Mouse (Mus musculus) kidney, postnatal 0 days (tissue): ENCODE results near the gene Cmtm4. TPM values are rescaled to one million over a fixed set of nuclear protein-coding genes. Genes with fewer than 3 reads are reported as not detected.
"Not testable (repeated sequence)": the region's sequence is repeated elsewhere in the genome, so short reads cannot be mapped to it uniquely, and the experiment has no call there.

Experiments used
- ATAC-seq: fragments of 200-750 bp; cut with Nextera tagmentation; replicated peaks from 2 replicates; pipeline ENCODE4 v1.8.0; 2017; ENCODE audit warnings: low read depth, moderate number of reproducible peaks, moderate TSS enrichment, moderate library complexity; ENCODE audit not compliant: low FRiP score
- DNase-seq: peaks from one replicate; pipeline ENCODE4 v3.0.0-alpha.2; 2016; ENCODE audit warnings: low spot score
- H3K27ac ChIP-seq: fragments of 300-500 bp; sonication (generic); 2 replicates; pipeline ENCODE4 v1.5.1; 2014; ENCODE audit warnings: mild to moderate bottlenecking
- H3K27me3 ChIP-seq: fragments of 300-500 bp; sonication (generic); 2 replicates; pipeline ENCODE4 v1.6.1; 2014; ENCODE audit warnings: low read length, mixed read lengths; ENCODE audit not compliant: insufficient read depth
- H3K36me3 ChIP-seq: fragments of 300-500 bp; sonication (generic); 2 replicates; pipeline ENCODE4 v1.6.1; 2014; ENCODE audit warnings: low read length, mixed read lengths; ENCODE audit not compliant: insufficient read depth
- H3K4me1 ChIP-seq: fragments of 300-500 bp; sonication (generic); replicated peaks from 2 replicates; pipeline ENCODE4 v1.6.1; 2014; ENCODE audit warnings: antibody characterized with exemption, low read length, mixed read lengths; ENCODE audit not compliant: insufficient read depth
- H3K4me2 ChIP-seq: fragments of 300-500 bp; sonication (generic); 2 replicates; pipeline ENCODE4 v1.6.1; 2014; ENCODE audit warnings: mild to moderate bottlenecking, low read length, moderate library complexity, mixed read lengths
- H3K4me3 ChIP-seq: fragments of 300-500 bp; sonication (generic); replicated peaks from 2 replicates; pipeline ENCODE4 v1.5.1; 2014; ENCODE audit warnings: low read depth, low read length
- H3K9ac ChIP-seq: fragments of 300-500 bp; sonication (generic); 2 replicates; pipeline ENCODE4 v1.6.1; 2014; ENCODE audit warnings: low read depth, low read length
- H3K9me3 ChIP-seq: fragments of 300-500 bp; sonication (generic); replicated peaks from 2 replicates; pipeline ENCODE4 v1.6.1; 2016; ENCODE audit warnings: low read length, inconsistent platforms, mixed read lengths
- CTCF ChIP-seq: IDR thresholded peaks from 2 replicates; pipeline ENCODE4 v1.5.1; 2016; ENCODE audit warnings: antibody characterized with exemption, low read depth, mild to moderate bottlenecking, moderate library complexity
- WGBS: fragments of 180-500 bp; shearing (Covaris S2); extraction: QIAGEN DNeasy Blood & Tissue Kit; methylation state at CpG from one replicate; pipeline ENCODE4 v1.1.7; 2014; 5-methylcytosine and 5-hydroxymethylcytosine counted together
- polyA plus RNA-seq: library from polyadenylated mRNA; unstranded; fragments of >200 nt; fragmentation: Nextera tagmentation; extraction: Ambion mirVana; gene quantifications from 2 replicates; pipeline ENCODE4 v1.2.1, GENCODE M21; 2015

Gene Cmtm4
- polyA plus RNA-seq, 1 experiment from 2014 or later: 4.7 TPM

GRCm38 (mm10) chr8:104339229-104339982, 56.2 kb downstream of the Cmtm4 start, which contains the start of gene Cmtm3:
TSS of gene Cmtm3 (plus strand) at chr8:104339410.
- no peak for ATAC-seq
- no peaks in the 10 kb centered on the region for H3K27me3 ChIP-seq
- whole genome bisulfite sequencing: 15% methylated on average over 16 of the region's 18 CpGs

DNA sequence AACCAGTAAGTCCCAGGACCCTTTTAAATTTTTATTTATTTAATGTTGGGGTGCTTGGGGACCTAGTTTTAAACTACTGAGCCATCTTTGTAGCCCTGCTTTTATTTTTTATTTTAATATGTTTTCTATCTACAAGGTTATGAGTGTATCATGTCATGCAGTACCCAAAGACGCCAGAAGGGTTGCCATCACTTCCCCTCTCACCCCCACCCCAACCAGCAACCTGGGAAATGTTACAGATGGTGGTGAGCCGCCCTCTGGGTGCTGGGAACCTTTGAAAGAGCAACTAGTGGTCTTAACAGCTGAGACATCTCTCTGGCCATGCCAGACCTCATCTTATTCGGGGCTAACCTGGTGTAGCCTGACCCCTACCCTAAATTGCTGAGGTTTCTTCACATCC, 57.7 kb downstream of the Cmtm4 start:
- no peak for TF ChIP-seq CTCF
- H3K4me1 ChIP-seq: 0 out of 2 replicates have a peak, but pooled peaks cover 12% of the 10 kb centered on the region
- no peak for DNase-seq
- H3K36me3 ChIP-seq: no peaks in the 10 kb centered on the region
- no peak overlapping the region for H3K4me2 ChIP-seq
- 54% methylated on average over 3 of the region's 3 CpGs for WGBS
- no peak for ATAC-seq
- H3K9ac ChIP-seq: no peak overlapping the region
- no peak overlapping the region for H3K27ac ChIP-seq
- no peaks in the 10 kb centered on the region for H3K9me3 ChIP-seq
- no peak overlapping the region for H3K4me3 ChIP-seq
- no peaks in the 10 kb centered on the region for H3K27me3 ChIP-seq

More at GRCm38 (mm10) chr8:104339229-104339982, 56.2 kb downstream of the Cmtm4 start, which contains the start of gene Cmtm3:
- no peak for TF ChIP-seq CTCF
- Histone ChIP-seq H3K4me3 (peak within 1 kb of the TSS; percentile 67), H3K9ac (peak within 1 kb of the TSS; percentile 83), H3K9me3 (no peaks in the 10 kb centered on the region), H3K27ac (peak within 1 kb of the TSS; percentile 90; the same call in 1 of the 2 replicates), H3K4me2 (peak within 1 kb of the TSS; percentile 87), H3K36me3 (no peaks in the 10 kb centered on the region), H3K4me1 (0 out of 2 replicates have a peak, but pooled peaks cover 12% of the 10 kb centered on the region)
- DNase-seq: peak; percentile 66

DNA sequence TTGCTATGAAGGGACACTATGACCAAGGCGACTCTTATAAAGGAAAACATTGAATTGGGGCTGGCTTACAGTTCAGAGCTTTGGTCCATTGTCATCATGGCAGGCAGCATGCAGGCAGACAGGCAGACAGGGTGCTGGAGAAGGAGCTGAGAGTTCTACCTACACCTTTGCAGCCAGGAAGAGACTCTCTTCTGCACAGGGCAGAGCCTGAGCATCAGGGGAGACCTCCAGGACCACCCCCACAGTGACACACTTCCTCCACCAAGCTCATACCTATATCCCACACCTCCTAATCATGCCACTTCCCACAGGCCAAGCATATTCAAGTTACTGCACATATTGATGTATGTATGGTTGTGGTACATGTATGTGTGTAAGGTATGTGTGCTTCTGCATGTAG, 58.8 kb downstream of the Cmtm4 start:
- Histone ChIP-seq H3K4me2 (no peak overlapping the region), H3K27ac (no peak overlapping the region), H3K9me3 (no peaks in the 10 kb centered on the region), H3K4me1 (0 out of 2 replicates have a peak, but pooled peaks cover 10% of the 10 kb centered on the region), H3K36me3 (no peaks in the 10 kb centered on the region), H3K9ac (no peak overlapping the region), H3K4me3 (no peak overlapping the region), H3K27me3 (no peaks in the 10 kb centered on the region)
- no peak for ATAC-seq
- 94% methylated on average over 1 of the region's 1 CpGs for WGBS
- TF ChIP-seq CTCF: no peak
- no peak for DNase-seq

- H3K36me3 ChIP-seq: no peaks in the 10 kb centered on the region
These were observed 61.4 kb downstream of the Cmtm4 start for GRCm38 (mm10) chr8:104334196-104334595.

GRCm38 (mm10) chr8:104333786-104334185, 61.8 kb downstream of the Cmtm4 start:
- H3K27me3 ChIP-seq: no peaks in the 10 kb centered on the region
- no peak for TF ChIP-seq CTCF

More at GRCm38 (mm10) chr8:104334196-104334595, 61.4 kb downstream of the Cmtm4 start:
- DNase-seq (no peak), ATAC-seq (no peak)
- H3K9ac ChIP-seq: no peak overlapping the region
- no peak overlapping the region for H3K4me3 ChIP-seq
- H3K4me2 ChIP-seq: no peak overlapping the region
- TF ChIP-seq CTCF: no peak
- no peaks in the 10 kb centered on the region for H3K4me1 ChIP-seq
- WGBS: 60% methylated on average over 1 of the region's 1 CpGs
- H3K27ac ChIP-seq: no peak overlapping the region
- H3K27me3 ChIP-seq: no peaks in the 10 kb centered on the region
- no peaks in the 10 kb centered on the region for H3K9me3 ChIP-seq

GRCm38 (mm10) chr8:104332665-104333631, 62.7 kb downstream of the Cmtm4 start:
- Histone ChIP-seq H3K4me2 (no peak overlapping the region), H3K4me3 (no peak overlapping the region), H3K4me1 (no peaks in the 10 kb centered on the region), H3K27me3 (no peaks in the 10 kb centered on the region), H3K36me3 (no peaks in the 10 kb centered on the region), H3K9ac (no peak overlapping the region), H3K27ac (no peak overlapping the region), H3K9me3 (no peaks in the 10 kb centered on the region)
- ATAC-seq (no peak), DNase-seq (no peak)
- 76% methylated on average over 5 of the region's 5 CpGs for WGBS
- TF ChIP-seq CTCF: peak; percentile 27; the same call in 1 of the 2 replicates

More at GRCm38 (mm10) chr8:104333786-104334185, 61.8 kb downstream of the Cmtm4 start:
- H3K9ac ChIP-seq: no peak overlapping the region
- H3K36me3 ChIP-seq: no peaks in the 10 kb centered on the region
- ATAC-seq: no peak
- no peak for DNase-seq
- no peak overlapping the region for H3K27ac ChIP-seq
- no peaks in the 10 kb centered on the region for H3K9me3 ChIP-seq
- no peaks in the 10 kb centered on the region for H3K4me1 ChIP-seq
- no peak overlapping the region for H3K4me2 ChIP-seq
- H3K4me3 ChIP-seq: no peak overlapping the region
- WGBS: 72% methylated on average over 5 of the region's 5 CpGs

- H3K4me1 ChIP-seq, ATAC-seq, H3K9ac ChIP-seq, H3K9me3 ChIP-seq, DNase-seq, H3K27ac ChIP-seq, H3K4me2 ChIP-seq, H3K36me3 ChIP-seq, H3K27me3 ChIP-seq, H3K4me3 ChIP-seq: not testable (repeated sequence)
- 85% methylated on average over 12 of the region's 12 CpGs for WGBS
These were observed 73.7 kb downstream of the Cmtm4 start, which contains the start of gene Cmtm2b for GRCm38 (mm10) chr8:104321930-104322329. TSS of gene Cmtm2b (plus strand) at chr8:104322230.

- not testable (repeated sequence) for ATAC-seq
These were observed 74.3 kb downstream of the Cmtm4 start, which contains the start of gene Gm11020 for GRCm38 (mm10) chr8:104321267-104321666. TSS of gene Gm11020 (plus strand) at chr8:104321567.

More at GRCm38 (mm10) chr8:104321267-104321666, 74.3 kb downstream of the Cmtm4 start, which contains the start of gene Gm11020:
- not testable (repeated sequence) for H3K27me3 ChIP-seq, H3K4me1 ChIP-seq, H3K36me3 ChIP-seq, H3K9me3 ChIP-seq, H3K27ac ChIP-seq, H3K4me2 ChIP-seq, H3K9ac ChIP-seq, DNase-seq, H3K4me3 ChIP-seq
- WGBS: 83% methylated on average over 8 of the region's 11 CpGs
